Mouse (Mus musculus) bone marrow macrophage, adult 2 months (primary cell): Measurements from ENCODE around the gene Wfdc15a.

Experiments
- CTCF ChIP-seq: IDR thresholded peaks from 2 replicates; pipeline ENCODE4 v1.5.1; 2012; ENCODE audit warnings: low read depth, mild to moderate bottlenecking, low read length, moderate library complexity
- POLR2A ChIP-seq: IDR thresholded peaks from 2 replicates; pipeline ENCODE4 v1.6.1; 2012; ENCODE audit warnings: mild to moderate bottlenecking, low read depth, low read length, borderline replicate concordance

GRCm38 (mm10) chr2:164175850-164176249 is 24.1 kb downstream of the Wfdc15a start:
- TF ChIP-seq CTCF: no peak
- no peak for TF ChIP-seq POLR2A
